Mouse (Mus musculus) urinary bladder, postnatal 14 days (tissue): ENCODE results near the gene Ldlrap1.

Source experiments
- DNase-seq: peaks from one replicate; pipeline ENCODE4 v3.0.0; 2021; ENCODE audit warnings: low spot score

Ldlrap1 gene

GRCm38 (mm10) chr4:134751682-134752380 is 16.0 kb downstream of the Ldlrap1 start:
- DNase-seq = peak; percentile 51

GRCm38 (mm10) chr4:134750825-134751224 is 17.0 kb downstream of the Ldlrap1 start:
- DNase-seq = no peak

GRCm38 (mm10) chr4:134750263-134750662 is 17.6 kb downstream of the Ldlrap1 start:
- DNase-seq = peak; percentile 81

- DNase-seq = no peak
Observed at GRCm38 (mm10) chr4:134749301-134750030, 18.4 kb downstream of the Ldlrap1 start.

GRCm38 (mm10) chr4:134745900-134746661 is 21.7 kb downstream of the Ldlrap1 start:
- DNase-seq = no peak

DNA sequence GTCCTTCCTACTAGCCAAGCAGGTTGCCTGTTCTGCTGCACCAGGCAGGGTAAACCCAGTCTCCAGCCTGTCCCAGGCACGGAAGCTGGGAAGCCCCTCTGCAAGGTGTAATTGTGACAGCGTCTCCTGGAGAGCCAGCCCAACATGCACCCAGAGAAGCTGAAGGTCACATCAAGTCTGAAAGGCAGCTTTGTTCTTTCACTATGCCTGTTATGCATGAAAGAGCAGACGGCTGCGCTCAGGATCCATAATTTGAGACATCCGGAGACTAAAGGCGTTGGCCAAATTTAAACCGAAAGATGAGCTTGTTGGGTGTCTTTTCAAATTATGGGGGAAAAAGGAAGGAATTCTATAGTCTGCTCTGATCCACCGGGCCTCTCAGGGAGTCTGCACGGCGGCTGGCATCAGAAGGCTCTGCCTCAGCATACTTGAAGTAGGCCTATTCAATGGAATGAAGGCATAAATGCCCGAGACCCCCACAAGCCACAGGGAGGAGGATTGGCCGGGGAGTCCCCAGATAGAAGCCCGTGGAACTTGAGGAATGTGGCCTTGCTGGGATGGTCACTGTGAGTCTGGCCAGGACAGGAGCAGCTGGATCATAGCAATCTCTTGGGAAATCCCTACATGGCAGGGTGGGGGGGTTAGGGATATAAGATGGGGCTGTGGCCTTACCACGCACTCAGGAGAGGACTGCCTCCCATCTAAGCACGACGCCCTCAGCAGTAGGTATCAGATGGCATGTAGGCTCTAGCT is 23.8 kb downstream of the Ldlrap1 start:
- DNase-seq = no peak

DNA sequence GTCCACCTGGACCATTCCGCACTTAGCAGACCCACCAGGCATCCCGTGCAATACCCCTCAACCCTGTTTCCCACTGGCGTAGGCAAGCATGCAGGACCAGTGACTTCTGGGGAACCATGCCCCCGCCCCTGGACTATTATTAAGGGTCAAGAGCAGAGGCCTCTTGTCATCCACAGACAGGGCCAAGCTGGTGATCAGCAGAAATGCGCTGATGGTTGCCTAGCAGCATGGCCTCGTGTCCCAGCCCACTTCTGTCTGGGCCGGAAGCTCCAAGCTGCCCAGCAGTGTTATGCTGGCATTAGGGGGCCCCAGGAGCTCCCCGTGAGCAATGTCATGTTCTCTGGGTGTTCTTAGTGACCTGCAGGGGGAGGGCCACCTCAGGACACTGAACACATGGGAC is 25.9 kb downstream of the Ldlrap1 start:
- DNase-seq = no peak

DNA sequence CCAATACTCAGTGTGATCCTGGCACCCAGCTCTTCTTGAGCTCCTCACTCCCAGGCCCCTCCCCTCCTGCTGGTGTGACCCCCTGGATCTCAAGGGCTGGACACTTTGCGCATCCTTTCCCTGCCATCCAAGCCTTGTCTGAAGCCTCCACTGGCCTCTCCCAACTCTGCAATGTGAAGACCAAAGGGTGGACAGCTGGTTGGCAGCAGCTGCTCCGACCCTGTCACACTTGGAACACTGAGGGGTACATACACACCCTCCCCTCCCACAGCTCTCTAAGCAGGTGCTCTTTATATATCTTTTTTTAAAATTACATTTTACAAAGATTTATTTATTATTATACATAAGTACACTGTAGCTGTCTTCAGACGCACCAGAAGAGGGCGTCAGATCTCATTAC is 27.6 kb downstream of the Ldlrap1 start:
- DNase-seq = no peak

DNA sequence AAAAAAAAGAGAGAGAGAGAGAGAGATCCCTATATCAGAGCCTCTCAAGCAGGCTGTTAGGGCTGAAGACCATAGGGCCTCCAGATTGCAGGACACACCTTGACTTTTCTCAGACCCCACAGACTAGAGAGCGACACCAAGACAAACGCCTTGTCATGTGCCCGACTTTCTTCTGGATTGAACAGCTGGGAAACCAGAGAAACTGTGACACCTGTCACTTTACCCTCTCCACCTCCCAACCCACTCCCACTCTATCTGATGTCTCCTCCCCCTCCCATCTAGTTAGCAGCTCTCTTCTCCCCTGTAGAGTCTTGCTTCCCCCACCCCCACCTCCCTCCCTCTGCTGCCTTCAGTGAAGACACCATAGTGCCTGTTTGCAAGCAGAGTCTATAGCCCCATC is 28.3 kb downstream of the Ldlrap1 start:
- DNase-seq = no peak

GRCm38 (mm10) chr4:134737365-134737910 is 30.4 kb downstream of the Ldlrap1 start:
- no peak for DNase-seq

DNA sequence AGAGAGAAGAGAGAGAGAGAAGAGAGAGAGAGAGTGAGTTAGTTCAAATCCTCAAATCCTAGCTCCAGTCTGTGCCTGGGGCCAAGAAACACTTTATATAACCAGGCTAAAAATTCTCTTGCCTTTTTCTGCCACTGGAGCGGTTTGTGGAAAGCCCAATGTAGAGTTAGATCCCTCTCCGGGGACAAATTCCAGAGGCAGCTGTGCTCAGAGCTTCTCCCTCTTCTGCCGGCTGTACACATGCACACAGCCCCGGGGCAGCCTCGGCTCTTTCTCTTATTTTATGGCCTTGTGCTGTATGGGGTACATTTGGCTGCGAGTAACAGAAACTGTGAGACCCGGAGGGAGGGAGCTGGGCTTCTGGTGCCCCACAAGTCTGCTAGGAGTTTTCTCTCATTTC is 31.7 kb downstream of the Ldlrap1 start:
- no peak for DNase-seq

DNA sequence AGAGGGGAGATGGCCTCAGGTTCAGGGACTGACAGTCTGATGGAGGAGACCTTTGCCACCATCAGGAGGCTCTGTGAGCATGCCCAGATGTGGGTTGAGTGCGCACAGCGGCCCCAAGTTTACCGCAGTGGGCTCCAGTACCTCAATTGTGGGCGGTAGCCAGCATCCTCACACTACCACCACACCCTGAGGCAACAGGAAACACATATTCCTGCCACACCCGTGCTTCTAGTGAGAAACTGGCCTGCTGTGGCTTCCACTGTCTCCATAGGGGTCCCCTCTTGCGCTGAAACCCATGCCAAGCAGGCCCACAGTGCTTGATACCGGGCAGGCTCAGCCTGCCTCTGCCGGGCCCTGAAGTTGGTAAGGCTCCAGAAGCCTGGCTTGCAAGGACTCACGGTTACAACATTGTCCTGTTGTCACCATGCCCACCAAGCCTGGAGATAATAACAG is 33.2 kb downstream of the Ldlrap1 start:
- peak; percentile 62 for DNase-seq

GRCm38 (mm10) chr4:134734038-134734628 is 33.7 kb downstream of the Ldlrap1 start:
- peak; percentile 90 for DNase-seq

GRCm38 (mm10) chr4:134733371-134733770 is 34.5 kb downstream of the Ldlrap1 start:
- DNase-seq = no peak

GRCm38 (mm10) chr4:134730106-134730505 is 37.7 kb downstream of the Ldlrap1 start:
- no peak for DNase-seq

DNA sequence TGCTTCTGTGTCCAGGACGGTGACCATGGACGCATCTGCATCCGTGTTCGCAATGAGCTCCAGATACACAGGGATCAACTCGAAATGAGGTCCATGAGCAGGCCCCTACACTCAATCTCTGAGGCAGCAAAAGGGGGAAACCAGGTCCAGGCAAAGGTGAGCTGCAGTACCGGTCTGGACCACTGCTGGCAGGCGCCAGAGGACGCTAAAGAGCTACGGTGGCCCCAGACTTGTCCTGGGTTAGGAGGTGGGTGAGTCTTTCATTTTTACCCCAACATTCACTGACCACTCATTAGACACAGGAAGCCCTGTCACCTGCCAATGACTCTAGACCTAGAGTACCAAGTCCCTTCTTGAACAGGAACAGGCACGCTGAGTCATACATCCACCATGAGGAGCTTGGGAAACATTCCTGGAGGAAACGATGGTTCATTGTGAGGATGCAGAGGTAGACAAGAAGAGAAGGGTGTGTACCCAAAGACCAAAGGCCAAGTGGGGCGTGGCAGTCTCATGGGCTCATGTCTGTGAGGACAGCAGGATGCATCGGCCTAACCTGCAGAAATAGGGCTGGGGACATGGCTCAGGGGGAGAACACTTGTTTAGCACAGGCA is 42.0 kb downstream of the Ldlrap1 start:
- DNase-seq = no peak

GRCm38 (mm10) chr4:134724974-134725373 is 42.9 kb downstream of the Ldlrap1 start:
- DNase-seq = no peak

DNA sequence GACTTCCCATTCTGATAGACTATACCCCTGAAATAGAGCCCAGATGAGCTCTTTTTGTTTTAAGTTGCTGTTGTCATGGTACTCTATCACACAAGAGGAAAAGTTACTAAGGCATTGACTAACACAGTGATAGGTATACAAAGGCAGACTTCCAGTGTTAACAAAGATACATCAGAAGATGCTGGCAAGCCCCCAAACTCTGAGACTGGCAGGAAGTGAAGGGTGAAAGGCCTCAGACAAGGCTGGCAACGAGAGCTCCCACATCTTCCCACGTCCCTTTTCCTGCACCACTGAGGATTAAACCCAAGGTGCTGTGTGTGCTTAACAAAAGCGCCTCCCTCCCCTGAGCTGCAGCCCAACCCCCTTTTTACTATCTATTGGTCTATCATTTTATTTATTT is 44.6 kb downstream of the Ldlrap1 start:
- no peak for DNase-seq

DNA sequence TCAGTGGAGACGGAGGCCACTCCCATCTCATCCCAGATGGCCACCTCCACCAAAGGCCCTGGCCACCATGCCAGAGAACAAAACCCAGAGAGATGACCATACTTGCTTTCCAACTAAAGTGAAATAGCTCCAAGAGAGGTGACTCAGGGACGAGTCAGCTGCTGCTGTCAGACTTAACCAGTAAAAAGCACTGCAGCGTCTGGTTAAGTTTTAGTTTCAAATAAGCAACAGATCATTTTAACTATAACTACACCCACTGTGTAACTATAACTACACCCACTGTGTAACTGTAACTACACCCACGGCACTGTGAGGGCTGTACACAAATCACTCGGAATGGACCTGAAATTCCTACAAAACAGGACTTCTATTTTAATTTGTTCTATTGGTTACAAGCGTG is 46.7 kb downstream of the Ldlrap1 start:
- DNase-seq = no peak

- DNase-seq = no peak
Observed at GRCm38 (mm10) chr4:134720371-134720770, 47.5 kb downstream of the Ldlrap1 start.

GRCm38 (mm10) chr4:134719489-134719888 is 48.3 kb downstream of the Ldlrap1 start:
- no peak for DNase-seq
